Mouse (Mus musculus) G1E (cell line): ENCODE results near the gene Gpn3. TPM values are rescaled to one million over a fixed set of nuclear protein-coding genes. Genes with fewer than 3 reads are reported as not detected.
A peak's percentile ranks its signal among the peaks of the same experiment; 100 is the strongest.

Experiments
- ATAC-seq: 2 replicates; pipeline ENCODE4 v1.8.0; 2016; ENCODE audit warnings: mild to moderate bottlenecking; ENCODE audit not compliant: insufficient number of reproducible peaks, poor library complexity, low FRiP score, severe bottlenecking; ENCODE audit errors: extremely low read depth
- DNase-seq: peaks from one replicate; pipeline ENCODE4 v3.0.0; 2012; ENCODE audit warnings: low spot score
- H3K27me3 ChIP-seq: 2 replicates; pipeline ENCODE4 v1.6.1; 2012; ENCODE audit warnings: mild to moderate bottlenecking, low read length, inconsistent platforms; ENCODE audit not compliant: insufficient read depth
- H3K36me3 ChIP-seq: replicated peaks from 2 replicates; pipeline ENCODE3; 2012; ENCODE audit warnings: mild to moderate bottlenecking, inconsistent platforms
- H3K4me1 ChIP-seq: 2 replicates; pipeline ENCODE4 v1.6.1; 2012; ENCODE audit warnings: low read depth, low read length, inconsistent platforms, mixed read lengths; ENCODE audit not compliant: insufficient read depth
- H3K4me3 ChIP-seq: 2 replicates; pipeline ENCODE4 v1.5.1; 2012; ENCODE audit warnings: low read depth, mild to moderate bottlenecking, inconsistent platforms, low read length, moderate library complexity, mixed read lengths
- H3K9me3 ChIP-seq: replicated peaks from 2 replicates; pipeline ENCODE4 v1.6.1; 2012; ENCODE audit warnings: inconsistent platforms
- CTCF ChIP-seq: IDR thresholded peaks from 2 replicates; pipeline ENCODE4 v1.5.1; 2012; ENCODE audit warnings: low read depth, low read length, inconsistent platforms, mixed read lengths
- GATA1 ChIP-seq: IDR thresholded peaks from 2 replicates; pipeline ENCODE4 v1.6.1; 2012; ENCODE audit warnings: borderline replicate concordance, low read length, inconsistent platforms, mixed read lengths
- GATA2 ChIP-seq: IDR thresholded peaks from 2 replicates; pipeline ENCODE4 v1.6.1; 2012; ENCODE audit warnings: low read depth, low read length, inconsistent platforms, borderline replicate concordance
- POLR2AphosphoS5 ChIP-seq: IDR thresholded peaks from 2 replicates; pipeline ENCODE4 v1.6.1; 2012; ENCODE audit warnings: low read depth, low read length, inconsistent platforms; ENCODE audit not compliant: insufficient replicate concordance
- TAL1 ChIP-seq: conservative IDR thresholded peaks from 2 replicates; pipeline ENCODE4 v1.6.1; 2012; ENCODE audit warnings: low read depth, low read length, inconsistent platforms, mixed read lengths
- polyA plus RNA-seq: library from polyadenylated mRNA; stranded (reverse); fragments of >175 nt; gene quantifications from 2 replicates; pipeline ENCODE4 v1.2.3, GENCODE M21; 2012
- total RNA-seq, 2 experiments: library from RNA; stranded (forward) in 1 of 2; stranded (reverse) in 1 of 2; fragments of 200-1000 nt in 1 of 2; fragments of >200 nt in 1 of 2; fragmentation: Nextera tagmentation in 1 of 2; gene quantifications; 2 replicates each; pipeline ENCODE4 v1.2.3; 2014 to 2017

The Gpn3 gene
- total and polyA plus RNA-seq, 3 experiments, result 48.8 to 59.0 (median 52.6) TPM

GRCm38 (mm10) chr5:122334682-122335081, 37.0 kb upstream of the Gpn3 start:
- Histone ChIP-seq H3K27me3 (no peaks in the 10 kb centered on the region), H3K36me3 (peaks cover 55% of the 10 kb centered on the region), H3K4me1 (peaks cover 2% of the 10 kb centered on the region), H3K4me3 (no peak overlapping the region), H3K9me3 (no peaks in the 10 kb centered on the region)
- TF ChIP-seq TAL1 (no peak), CTCF (no peak), GATA2 (no peak), GATA1 (no peak), POLR2AphosphoS5 (no peak)
- ATAC-seq, result no peak
- no peak for DNase-seq

GRCm38 (mm10) chr5:122336554-122337294, 35.0 kb upstream of the Gpn3 start:
- DNase-seq, result no peak
- H3K36me3 ChIP-seq, result peaks cover 57% of the 10 kb centered on the region
- no peaks in the 10 kb centered on the region for H3K27me3 ChIP-seq
- H3K4me3 ChIP-seq, result no peak overlapping the region
- no peak for TF ChIP-seq POLR2AphosphoS5
- TF ChIP-seq CTCF, result no peak
- TF ChIP-seq GATA1, result no peak
- no peak for TF ChIP-seq GATA2
- no peak for TF ChIP-seq TAL1
- no peaks in the 10 kb centered on the region for H3K9me3 ChIP-seq
- ATAC-seq, result no peak
- H3K4me1 ChIP-seq, result no peaks in the 10 kb centered on the region; the same call in 1 of the 2 replicates

GRCm38 (mm10) chr5:122342874-122343273, 28.8 kb upstream of the Gpn3 start:
- Histone ChIP-seq H3K4me3 (no peak overlapping the region), H3K9me3 (peaks cover 9% of the 10 kb centered on the region), H3K27me3 (no peaks in the 10 kb centered on the region), H3K4me1 (peaks cover 10% of the 10 kb centered on the region), H3K36me3 (peaks cover 43% of the 10 kb centered on the region)
- ATAC-seq (no peak), DNase-seq (no peak)
- TF ChIP-seq POLR2AphosphoS5, result no peak
- no peak for TF ChIP-seq TAL1
- no peak for TF ChIP-seq CTCF
- TF ChIP-seq GATA1, result no peak
- TF ChIP-seq GATA2, result no peak

GRCm38 (mm10) chr5:122343768-122344167, 27.9 kb upstream of the Gpn3 start:
- Histone ChIP-seq H3K4me1 (peaks cover 10% of the 10 kb centered on the region), H3K9me3 (peaks cover 9% of the 10 kb centered on the region), H3K27me3 (no peaks in the 10 kb centered on the region), H3K36me3 (peaks cover 42% of the 10 kb centered on the region), H3K4me3 (no peak overlapping the region)
- TF ChIP-seq GATA2, result no peak
- no peak for TF ChIP-seq TAL1
- no peak for TF ChIP-seq CTCF
- DNase-seq, result no peak
- ATAC-seq, result no peak

GRCm38 (mm10) chr5:122344260-122344659, 27.4 kb upstream of the Gpn3 start:
- H3K9me3 ChIP-seq, result peaks cover 9% of the 10 kb centered on the region
- H3K27me3 ChIP-seq, result no peaks in the 10 kb centered on the region
- ATAC-seq (no peak), DNase-seq (peak; percentile 47)
- peaks cover 10% of the 10 kb centered on the region for H3K4me1 ChIP-seq
- TF ChIP-seq POLR2AphosphoS5, result no peak
- TF ChIP-seq CTCF, result peak; percentile 62
- no peak for TF ChIP-seq TAL1
- no peak for TF ChIP-seq GATA2
- TF ChIP-seq GATA1, result no peak
- no peak overlapping the region for H3K4me3 ChIP-seq
- peaks cover 41% of the 10 kb centered on the region for H3K36me3 ChIP-seq

GRCm38 (mm10) chr5:122345777-122346176, 25.9 kb upstream of the Gpn3 start:
- H3K4me1 ChIP-seq, result peaks cover 10% of the 10 kb centered on the region
- H3K27me3 ChIP-seq, result no peaks in the 10 kb centered on the region
- H3K4me3 ChIP-seq, result no peak overlapping the region
- TF ChIP-seq GATA2, result no peak
- no peak for TF ChIP-seq POLR2AphosphoS5
- no peak for TF ChIP-seq TAL1
- TF ChIP-seq GATA1, result no peak
- no peak for TF ChIP-seq CTCF
- ATAC-seq (no peak), DNase-seq (no peak)
- peaks cover 9% of the 10 kb centered on the region for H3K9me3 ChIP-seq
- H3K36me3 ChIP-seq, result peaks cover 38% of the 10 kb centered on the region
